Mouse (Mus musculus) MEL (cell line): ENCODE results near the gene Cfap57. TPM values are rescaled to one million over a fixed set of nuclear protein-coding genes. Genes with fewer than 3 reads are reported as not detected.

Source experiments
- DNase-seq: peaks from one replicate; pipeline ENCODE4 v3.0.0; 2011; ENCODE audit warnings: low read depth, low spot score
- H3K27ac ChIP-seq: 2 replicates; pipeline ENCODE4 v1.5.1; 2012; ENCODE audit warnings: low read depth, mild to moderate bottlenecking, control low read depth, low read length, moderate library complexity; ENCODE audit not compliant: control insufficient read depth
- H3K27me3 ChIP-seq, 2 experiments: fragments of 150-350 bp in 1 of 2; sonication (generic) in 1 of 2; 2 replicates each; pipeline ENCODE4 v1.6.1; 2012; ENCODE audit warnings: low read length in 2 of 2, mild to moderate bottlenecking in 2 of 2, improper control_type of control experiment in 1 of 2, moderate library complexity in 1 of 2; ENCODE audit not compliant: insufficient read depth in 2 of 2, control insufficient read depth in 1 of 2
- H3K36me3 ChIP-seq, 2 experiments: 2 replicates each; pipeline ENCODE4 v1.6.1; 2012 to 2014; ENCODE audit warnings: low read length in 2 of 2, improper control_type of control experiment in 1 of 2, inconsistent platforms in 1 of 2, mild to moderate bottlenecking in 1 of 2; ENCODE audit not compliant: insufficient read depth in 2 of 2, control insufficient read depth in 1 of 2
- H3K4me1 ChIP-seq, 2 experiments: fragments of 150-350 bp in 1 of 2; sonication (generic) in 1 of 2; 2 replicates each; pipeline ENCODE4 v1.6.1; 2012; ENCODE audit warnings: low read length in 2 of 2, improper control_type of control experiment in 1 of 2, mild to moderate bottlenecking in 1 of 2; ENCODE audit not compliant: insufficient read depth in 2 of 2, control insufficient read depth in 1 of 2
- H3K4me3 ChIP-seq, 2 experiments: fragments of 150-350 bp in 1 of 2; sonication (generic) in 1 of 2; 2 replicates each; pipeline ENCODE4 v1.5.1; 2012; ENCODE audit warnings: low read depth in 2 of 2, low read length in 2 of 2, mild to moderate bottlenecking in 2 of 2, moderate library complexity in 2 of 2, control low read depth in 1 of 2, improper control_type of control experiment in 1 of 2; ENCODE audit not compliant: control insufficient read depth in 1 of 2, insufficient read depth in 1 of 2
- H3K79me2 ChIP-seq: 2 replicates; pipeline ENCODE4 v1.6.1; 2012; ENCODE audit warnings: mild to moderate bottlenecking, low read length, moderate library complexity; ENCODE audit not compliant: control insufficient read depth, poor library complexity, insufficient read depth
- H3K9ac ChIP-seq: 2 replicates; pipeline ENCODE4 v1.6.1; 2012; ENCODE audit warnings: low read depth, mild to moderate bottlenecking, control low read depth, low read length, moderate library complexity; ENCODE audit not compliant: control insufficient read depth, poor library complexity, severe bottlenecking
- H3K9me3 ChIP-seq: fragments of 150-350 bp; sonication (generic); replicated peaks from 2 replicates; pipeline ENCODE4 v1.6.1; 2012; ENCODE audit warnings: mild to moderate bottlenecking, low read length, improper control_type of control experiment, moderate library complexity; ENCODE audit not compliant: insufficient read depth
- CHD1 ChIP-seq: IDR thresholded peaks from 2 replicates; pipeline ENCODE4 v1.6.1; 2012; ENCODE audit warnings: low read depth, mild to moderate bottlenecking, inconsistent platforms, low read length, improper control_type of control experiment
- CHD2 ChIP-seq: IDR thresholded peaks from 2 replicates; pipeline ENCODE4 v1.6.1; 2011; ENCODE audit warnings: low read length, improper control_type of control experiment
- E2F4 ChIP-seq: IDR thresholded peaks from 2 replicates; pipeline ENCODE4 v1.6.1; 2011; ENCODE audit warnings: low read depth, low read length, improper control_type of control experiment, borderline replicate concordance
- GABPA ChIP-seq: IDR thresholded peaks from 2 replicates; pipeline ENCODE4 v1.6.1; 2012; ENCODE audit warnings: low read depth, mild to moderate bottlenecking, inconsistent platforms, low read length, improper control_type of control experiment, moderate library complexity
- HCFC1 ChIP-seq: IDR thresholded peaks from 2 replicates; pipeline ENCODE4 v1.6.1; 2012; ENCODE audit warnings: low read depth, mild to moderate bottlenecking, inconsistent platforms, low read length, improper control_type of control experiment, moderate library complexity
- KAT2A ChIP-seq: conservative IDR thresholded peaks from 2 replicates; pipeline ENCODE4 v1.6.1; 2012; ENCODE audit warnings: low read depth, low read length, improper control_type of control experiment, inconsistent platforms
- MAFK ChIP-seq: IDR thresholded peaks from 2 replicates; pipeline ENCODE4 v1.6.1; 2011; ENCODE audit warnings: low read depth, mild to moderate bottlenecking, low read length, improper control_type of control experiment, borderline replicate concordance
- MAX ChIP-seq: IDR thresholded peaks from 2 replicates; pipeline ENCODE4 v1.6.1; 2011; ENCODE audit warnings: low read length, improper control_type of control experiment
- MXI1 ChIP-seq: IDR thresholded peaks from 2 replicates; pipeline ENCODE4 v1.6.1; 2011; ENCODE audit warnings: mild to moderate bottlenecking, low read depth, low read length, improper control_type of control experiment
- MYB ChIP-seq: IDR thresholded peaks from 2 replicates; pipeline ENCODE4 v1.6.1; 2011; ENCODE audit warnings: mild to moderate bottlenecking, low read depth, low read length, improper control_type of control experiment
- NELFE ChIP-seq: IDR thresholded peaks from 2 replicates; pipeline ENCODE4 v1.6.1; 2011; ENCODE audit warnings: low read depth, low read length, improper control_type of control experiment
- POLR2AphosphoS2 ChIP-seq: IDR thresholded peaks from 2 replicates; pipeline ENCODE4 v1.6.1; 2011; ENCODE audit warnings: low read length, improper control_type of control experiment
- POLR2AphosphoS5 ChIP-seq: IDR thresholded peaks from 2 replicates; pipeline ENCODE4 v1.6.1; 2012; ENCODE audit warnings: low read depth, borderline replicate concordance, mild to moderate bottlenecking, inconsistent platforms, low read length, moderate library complexity, mixed read lengths
- RAD21 ChIP-seq: IDR thresholded peaks from 2 replicates; pipeline ENCODE4 v1.6.1; 2011; ENCODE audit warnings: mild to moderate bottlenecking, low read depth, low read length, improper control_type of control experiment
- RCOR1 ChIP-seq: IDR thresholded peaks from 2 replicates; pipeline ENCODE4 v1.6.1; 2012; ENCODE audit warnings: low read depth, mild to moderate bottlenecking, inconsistent platforms, low read length, improper control_type of control experiment
- SIN3A ChIP-seq: IDR thresholded peaks from 2 replicates; pipeline ENCODE4 v1.6.1; 2012; ENCODE audit warnings: low read length, improper control_type of control experiment, inconsistent platforms
- SMC3 ChIP-seq: IDR thresholded peaks from 2 replicates; pipeline ENCODE4 v1.6.1; 2011; ENCODE audit warnings: low read depth, low read length, improper control_type of control experiment
- TBP ChIP-seq: IDR thresholded peaks from 2 replicates; pipeline ENCODE4 v1.8.0; 2011; ENCODE audit warnings: low read depth, low read length, improper control_type of control experiment
- TCF12 ChIP-seq: IDR thresholded peaks from 2 replicates; pipeline ENCODE4 v1.6.1; 2014; ENCODE audit warnings: low read depth, mild to moderate bottlenecking, inconsistent platforms, low read length, improper control_type of control experiment, moderate library complexity
- ZKSCAN1 ChIP-seq: IDR thresholded peaks from 2 replicates; pipeline ENCODE4 v1.6.1; 2012; ENCODE audit warnings: low read depth, mild to moderate bottlenecking, inconsistent platforms, low read length, improper control_type of control experiment, moderate library complexity
- polyA plus RNA-seq, 2 experiments: library from polyadenylated mRNA; stranded (reverse) in 1 of 2; unstranded in 1 of 2; fragments of >175 nt in 1 of 2; fragments of >200 nt in 1 of 2; gene quantifications; 2 replicates each; pipeline versions ENCODE4 v1.2.1 to v1.2.4; 2012; ENCODE audit warnings: low replicate concordance in 2 of 2, low read depth in 1 of 2; ENCODE audit not compliant: insufficient read length in 2 of 2, insufficient read depth in 1 of 2, missing spikeins in 1 of 2
- total RNA-seq: library from RNA; depleted of rRNA; stranded (reverse); fragments of 300-350 nt; gene quantifications from 2 replicates; pipeline ENCODE4 v1.2.3, GENCODE M21; 2012

The Cfap57 gene
- total and polyA plus RNA-seq, 3 experiments, result not detected

- H3K4me1 ChIP-seq, result no peaks in the 10 kb centered on the region
- no peaks in the 10 kb centered on the region for H3K9me3 ChIP-seq
- no peak within 1 kb of the TSS for H3K4me3 ChIP-seq
- no peak within 1 kb of the TSS for H3K9ac ChIP-seq
- no peak within 1 kb of the TSS for H3K27ac ChIP-seq
- no peak for DNase-seq
- H3K36me3 ChIP-seq, result no peaks in the 10 kb centered on the region
- H3K27me3 ChIP-seq, result peaks cover 3 to 10% of the 10 kb centered on the region in 2 experiments
- TF ChIP-seq MAX (no peak), TBP (no peak), MXI1 (no peak), CHD2 (no peak), MYB (no peak), POLR2AphosphoS5 (no peak)
- no peaks in the 10 kb centered on the region for H3K79me2 ChIP-seq
Observed at GRCm38 (mm10) chr4:118526408-118527334, 93.9 kb downstream of the Cfap57 start, which contains the start of gene 2610528J11Rik. Gene 2610528J11Rik (plus strand): TSS chr4:118526999.

- Histone ChIP-seq H3K79me2 (no peaks in the 10 kb centered on the region), H3K4me3 (no peak overlapping the region), H3K27ac (no peak overlapping the region), H3K9ac (no peak overlapping the region), H3K36me3 (no peaks in the 10 kb centered on the region), H3K9me3 (no peaks in the 10 kb centered on the region), H3K27me3 (peaks cover 3 to 7% of the 10 kb centered on the region in 2 experiments), H3K4me1 (no peaks in the 10 kb centered on the region)
- no peak for TF ChIP-seq GABPA
- no peak for TF ChIP-seq TCF12
- TF ChIP-seq POLR2AphosphoS2, result no peak
- no peak for TF ChIP-seq NELFE
- no peak for TF ChIP-seq HCFC1
- no peak for TF ChIP-seq TBP
- no peak for TF ChIP-seq MAFK
- no peak for TF ChIP-seq RAD21
- no peak for TF ChIP-seq RCOR1
- no peak for TF ChIP-seq SIN3A
- TF ChIP-seq KAT2A, result no peak
- no peak for TF ChIP-seq ZKSCAN1
- no peak for TF ChIP-seq MAX
- no peak for TF ChIP-seq E2F4
- TF ChIP-seq MYB, result no peak
- TF ChIP-seq CHD1, result no peak
- TF ChIP-seq SMC3, result no peak
- DNase-seq, result no peak
Observed at GRCm38 (mm10) chr4:118525779-118526178, 94.8 kb downstream of the Cfap57 start.
